ENCODE assay signal across 16 mouse cellular contexts in the genomic region with DNA sequence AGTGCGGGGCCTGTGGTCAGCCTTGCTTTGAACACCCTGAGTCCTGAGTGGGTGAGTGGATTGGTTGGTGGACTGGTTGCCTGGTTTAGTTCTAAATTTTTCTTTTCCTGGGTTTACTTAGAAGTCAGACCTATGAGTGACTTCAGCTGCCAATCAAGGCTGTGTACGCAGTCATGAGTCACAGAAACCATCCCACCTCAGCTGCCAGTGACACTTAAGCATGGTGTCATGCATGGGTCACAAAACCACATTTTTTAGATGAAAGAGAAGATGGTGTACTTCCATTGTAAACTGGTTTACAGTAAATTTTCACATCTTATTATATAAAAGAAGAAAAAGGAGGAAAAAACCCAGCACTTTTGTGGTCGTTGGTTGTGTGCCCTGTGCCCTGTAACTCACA. TPM values are rescaled to one million over a fixed set of nuclear protein-coding genes. Genes with fewer than 3 reads are reported as not detected.
"Had no signal": no experiment of that assay in that cellular context is flagged by ENCODE, and none has a peak within 500 bp of the region (broad histone marks: within the 10 kb centered on the region; RNA-seq: fewer than 3 reads in every experiment).

No protein-coding gene starts in this region.

- ATAC-seq: liver, postnatal 0 days; lung, postnatal 0 days; midbrain, embryonic 13.5 days; midbrain, embryonic 16.5 days had no signal

- DNase-seq: kidney, adult 2 months; kidney, postnatal 4 days; left cerebral cortex, postnatal 4 days; liver, postnatal 0 days; lung, embryonic 14.5 days; lung, postnatal 36 days; thymus, adult 2 months; thymus, postnatal 14 days; thymus, postnatal 4 days had no signal

RNA-seq across cellular contexts. Expression of gene Itih4, which starts 8.4 kb away (rescaled TPM):
- polyA plus RNA-seq: lung, embryonic 14.5 days; midbrain, embryonic 10.5 days; midbrain, embryonic 13.5 days; midbrain, embryonic 16.5 days; neural tube, embryonic 11.5 days; small intestine, adult 2 months had no signal

RNA-seq across cellular contexts. Expression of gene Itih3, which starts 45.7 kb away (rescaled TPM):
- polyA plus RNA-seq: limb, embryonic 12.5 days; neural tube, embryonic 11.5 days had no signal
